Mouse (Mus musculus): Measurements from ENCODE around the gene Chrne.

DNA sequence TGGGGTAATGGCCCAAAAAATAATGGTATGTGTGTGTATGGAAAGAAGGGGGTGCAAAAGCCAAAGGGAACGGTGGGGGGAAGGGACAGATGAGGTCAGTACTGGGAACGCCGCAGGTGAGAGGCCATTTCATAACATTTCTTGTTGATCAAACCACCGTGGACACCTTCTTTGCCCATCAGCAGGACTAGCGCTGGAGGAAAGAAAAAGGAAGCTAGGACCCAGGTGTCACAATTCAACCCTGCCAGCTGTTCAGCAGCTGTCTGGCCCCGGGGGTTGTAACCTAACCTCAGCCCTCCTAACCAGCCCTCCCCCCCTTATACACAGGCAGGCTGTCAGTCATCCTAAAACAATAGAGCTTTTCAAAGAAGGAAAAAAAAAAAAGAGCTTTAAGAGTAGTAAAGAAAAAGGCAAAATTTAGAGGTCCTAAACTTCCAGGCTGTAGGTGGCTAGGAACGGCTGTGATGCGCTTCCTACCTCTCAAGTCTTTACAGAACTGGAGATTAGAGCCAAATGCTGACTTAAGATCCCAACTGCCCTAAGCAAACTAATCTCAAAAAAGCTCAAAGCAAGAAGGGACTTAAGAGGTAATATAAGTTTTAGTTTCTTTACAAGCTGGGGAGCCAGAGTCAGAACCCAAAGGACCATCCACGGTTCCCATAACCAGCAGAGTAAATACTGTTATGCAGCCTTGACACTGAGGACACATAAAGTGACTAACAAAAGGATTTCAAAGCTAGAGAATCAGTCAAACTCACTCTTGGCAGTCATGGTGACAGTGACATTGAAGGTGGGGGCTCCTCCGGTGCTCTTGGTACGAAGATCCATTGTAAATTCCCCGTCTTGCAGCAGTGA lies 33.2 kb upstream of the Chrne start:
- no peak for TF ChIP-seq CTCF (IDR thresholded peaks at IDR 0.05; ENCODE audit: low read depth)
- TF ChIP-seq EP300 (IDR thresholded peaks at IDR 0.05; ENCODE audit: low read depth) = no peak

All from liver, embryonic 14.5 days (tissue).